Mouse (Mus musculus) neural tube, embryonic 12.5 days (tissue): Measurements from ENCODE around the gene Hmgb1. TPM values are rescaled to one million over a fixed set of nuclear protein-coding genes. Genes with fewer than 3 reads are reported as not detected.

Experiments
- ATAC-seq: fragments of 200-750 bp; cut with Nextera tagmentation; 2 replicates; pipeline ENCODE4 v1.8.0; 2017; ENCODE audit warnings: low read depth, mild to moderate bottlenecking, moderate TSS enrichment, moderate library complexity; ENCODE audit not compliant: low FRiP score
- H3K27ac ChIP-seq: fragments of 300-500 bp; sonication (generic); 2 replicates; pipeline ENCODE4 v1.5.1; 2016
- H3K27me3 ChIP-seq: fragments of 300-500 bp; sonication (generic); replicated peaks from 2 replicates; pipeline ENCODE4 v1.6.1; 2016; ENCODE audit warnings: mild to moderate bottlenecking
- H3K36me3 ChIP-seq: fragments of 300-500 bp; sonication (generic); 2 replicates; pipeline ENCODE4 v1.6.1; 2016; ENCODE audit warnings: mild to moderate bottlenecking
- H3K4me1 ChIP-seq: fragments of 300-500 bp; sonication (generic); 2 replicates; pipeline ENCODE4 v1.6.1; 2016
- H3K4me2 ChIP-seq: fragments of 300-500 bp; sonication (generic); replicated peaks from 2 replicates; pipeline ENCODE4 v1.6.1; 2016; ENCODE audit warnings: mild to moderate bottlenecking
- H3K4me3 ChIP-seq: fragments of 300-500 bp; sonication (generic); 2 replicates; pipeline ENCODE4 v1.5.1; 2016
- H3K9ac ChIP-seq: fragments of 300-500 bp; sonication (generic); 2 replicates; pipeline ENCODE4 v1.6.1; 2016; ENCODE audit warnings: mild to moderate bottlenecking
- H3K9me3 ChIP-seq: fragments of 300-500 bp; sonication (generic); 2 replicates; pipeline ENCODE4 v1.6.1; 2016; ENCODE audit warnings: mild to moderate bottlenecking
- WGBS: fragments of 180-500 bp; shearing (Covaris S2); methylation state at CpG from one replicate; pipeline ENCODE4 v1.1.7; 2016; 5-methylcytosine and 5-hydroxymethylcytosine counted together
- polyA plus RNA-seq: library from polyadenylated mRNA; unstranded; fragments of >200 nt; fragmentation: Nextera tagmentation; extraction: Ambion mirVana; gene quantifications from 2 replicates; pipeline ENCODE4 v1.2.1, GENCODE M21; 2016

Gene Hmgb1
- polyA plus RNA-seq, 1 experiment from 2014 or later, result 1,312 TPM

- Histone ChIP-seq H3K4me1 (no peaks in the 10 kb centered on the region), H3K27ac (no peak overlapping the region), H3K9ac (no peak overlapping the region), H3K36me3 (no peaks in the 10 kb centered on the region), H3K4me2 (no peak overlapping the region), H3K27me3 (no peaks in the 10 kb centered on the region), H3K4me3 (no peak overlapping the region), H3K9me3 (no peaks in the 10 kb centered on the region)
- ATAC-seq, result no peak
- WGBS, result 75% methylated on average over 8 of the region's 8 CpGs
Observed at GRCm38 (mm10) chr5:149067501-149067961, 116.8 kb downstream of the Hmgb1 start.

GRCm38 (mm10) chr5:149062833-149063232, 121.5 kb downstream of the Hmgb1 start:
- Histone ChIP-seq H3K27ac (no peak overlapping the region), H3K4me3 (no peak overlapping the region), H3K4me1 (no peaks in the 10 kb centered on the region), H3K27me3 (no peaks in the 10 kb centered on the region), H3K9me3 (no peaks in the 10 kb centered on the region), H3K36me3 (no peaks in the 10 kb centered on the region), H3K9ac (no peak overlapping the region), H3K4me2 (no peak overlapping the region)
- no peak for ATAC-seq
- WGBS, result 100% methylated on average over 1 of the region's 1 CpGs

- peak overlapping the region; percentile 66 for H3K27ac ChIP-seq
- H3K9me3 ChIP-seq, result no peaks in the 10 kb centered on the region
- peak overlapping the region; percentile 95 for H3K4me2 ChIP-seq
- 3% methylated on average over 27 of the region's 34 CpGs for WGBS
- H3K27me3 ChIP-seq, result no peaks in the 10 kb centered on the region
- ATAC-seq, result peak; percentile 61
- H3K4me3 ChIP-seq, result peak overlapping the region; percentile 77
- H3K36me3 ChIP-seq, result peaks cover 11% of the 10 kb centered on the region
- peaks cover 12% of the 10 kb centered on the region for H3K4me1 ChIP-seq
- H3K9ac ChIP-seq, result peak overlapping the region; percentile 79
Observed at GRCm38 (mm10) chr5:149053352-149054168, 130.7 kb downstream of the Hmgb1 start.

GRCm38 (mm10) chr5:149052421-149053338, 131.6 kb downstream of the Hmgb1 start:
- Histone ChIP-seq H3K36me3 (peaks cover 11% of the 10 kb centered on the region), H3K4me3 (peak overlapping the region; percentile 77), H3K27ac (peak overlapping the region; percentile 99), H3K9me3 (no peaks in the 10 kb centered on the region), H3K9ac (peak overlapping the region; percentile 99), H3K4me1 (peaks cover 12% of the 10 kb centered on the region), H3K27me3 (no peaks in the 10 kb centered on the region), H3K4me2 (peak overlapping the region; percentile 95)
- under 1% methylated on average over 110 of the region's 110 CpGs for WGBS
- peak; percentile 97 for ATAC-seq

- Histone ChIP-seq H3K27ac (peak overlapping the region; percentile 99), H3K4me3 (peak overlapping the region; percentile 77), H3K27me3 (no peaks in the 10 kb centered on the region), H3K9me3 (no peaks in the 10 kb centered on the region), H3K9ac (peak overlapping the region; percentile 99), H3K4me1 (peaks cover 12% of the 10 kb centered on the region), H3K36me3 (peaks cover 12% of the 10 kb centered on the region), H3K4me2 (peak overlapping the region; percentile 83)
- under 1% methylated on average over 64 of the region's 120 CpGs for WGBS
- peak; percentile 38 for ATAC-seq
Observed at GRCm38 (mm10) chr5:149051571-149052420, 132.5 kb downstream of the Hmgb1 start.

- H3K27me3 ChIP-seq, result no peaks in the 10 kb centered on the region
- H3K4me2 ChIP-seq, result peak overlapping the region; percentile 83
- H3K9me3 ChIP-seq, result no peaks in the 10 kb centered on the region
- H3K36me3 ChIP-seq, result peaks cover 18% of the 10 kb centered on the region
- peaks cover 12% of the 10 kb centered on the region for H3K4me1 ChIP-seq
- WGBS, result under 1% methylated on average over 27 of the region's 27 CpGs
- peak overlapping the region; percentile 99 for H3K9ac ChIP-seq
- peak overlapping the region; percentile 77 for H3K4me3 ChIP-seq
- no peak for ATAC-seq
- H3K27ac ChIP-seq, result peak overlapping the region; percentile 99
Observed at GRCm38 (mm10) chr5:149051194-149051570, 133.1 kb downstream of the Hmgb1 start.

- Histone ChIP-seq H3K9ac (peak overlapping the region; percentile 99), H3K4me1 (peaks cover 12% of the 10 kb centered on the region), H3K4me2 (peak overlapping the region; percentile 83), H3K9me3 (no peaks in the 10 kb centered on the region), H3K27me3 (no peaks in the 10 kb centered on the region), H3K4me3 (peak overlapping the region; percentile 77), H3K36me3 (peaks cover 24% of the 10 kb centered on the region), H3K27ac (peak overlapping the region; percentile 99; the same call in 1 of the 2 replicates)
- 35% methylated on average over 10 of the region's 10 CpGs for WGBS
- no peak for ATAC-seq
Observed at GRCm38 (mm10) chr5:149050588-149051160, 133.6 kb downstream of the Hmgb1 start.

GRCm38 (mm10) chr5:149049435-149049834, 134.9 kb downstream of the Hmgb1 start:
- 89% methylated on average over 3 of the region's 3 CpGs for WGBS
- no peak overlapping the region for H3K27ac ChIP-seq
- H3K27me3 ChIP-seq, result no peaks in the 10 kb centered on the region
- no peak overlapping the region for H3K9ac ChIP-seq
- H3K36me3 ChIP-seq, result peaks cover 26% of the 10 kb centered on the region
- no peaks in the 10 kb centered on the region for H3K9me3 ChIP-seq
- no peak for ATAC-seq
- H3K4me3 ChIP-seq, result no peak overlapping the region
- H3K4me1 ChIP-seq, result peaks cover 12% of the 10 kb centered on the region
- H3K4me2 ChIP-seq, result no peak overlapping the region; the same call in 1 of the 2 replicates

- WGBS, result 96% methylated on average over 1 of the region's 1 CpGs
- Histone ChIP-seq H3K9me3 (no peaks in the 10 kb centered on the region), H3K4me1 (peaks cover 12% of the 10 kb centered on the region)
Observed at GRCm38 (mm10) chr5:149048961-149049360, 135.3 kb downstream of the Hmgb1 start.

GRCm38 (mm10) chr5:149046650-149047049, 137.6 kb downstream of the Hmgb1 start:
- 82% methylated on average over 9 of the region's 9 CpGs for WGBS
- ATAC-seq, result no peak

More at GRCm38 (mm10) chr5:149048961-149049360, 135.3 kb downstream of the Hmgb1 start:
- Histone ChIP-seq H3K4me3 (no peak overlapping the region), H3K36me3 (peaks cover 26% of the 10 kb centered on the region), H3K27ac (no peak overlapping the region), H3K9ac (no peak overlapping the region), H3K27me3 (no peaks in the 10 kb centered on the region), H3K4me2 (no peak overlapping the region)
- no peak for ATAC-seq

GRCm38 (mm10) chr5:149045470-149046085, 138.7 kb downstream of the Hmgb1 start:
- no peaks in the 10 kb centered on the region for H3K9me3 ChIP-seq
- H3K9ac ChIP-seq, result no peak overlapping the region
- no peak overlapping the region for H3K4me2 ChIP-seq
- H3K4me1 ChIP-seq, result peaks cover 6% of the 10 kb centered on the region; the same call in 1 of the 2 replicates
- H3K36me3 ChIP-seq, result peaks cover 26% of the 10 kb centered on the region
- no peaks in the 10 kb centered on the region for H3K27me3 ChIP-seq
- no peak overlapping the region for H3K4me3 ChIP-seq
- ATAC-seq, result no peak
- WGBS, result 90% methylated on average over 9 of the region's 9 CpGs
- no peak overlapping the region for H3K27ac ChIP-seq

More at GRCm38 (mm10) chr5:149046650-149047049, 137.6 kb downstream of the Hmgb1 start:
- Histone ChIP-seq H3K9ac (no peak overlapping the region), H3K27ac (no peak overlapping the region), H3K27me3 (no peaks in the 10 kb centered on the region), H3K36me3 (peaks cover 26% of the 10 kb centered on the region), H3K9me3 (no peaks in the 10 kb centered on the region), H3K4me2 (no peak overlapping the region), H3K4me3 (no peak overlapping the region), H3K4me1 (peaks cover 9% of the 10 kb centered on the region; the same call in 1 of the 2 replicates)
